Mouse (Mus musculus) limb, embryonic 13.5 days (tissue): ENCODE measurements around the gene Caprin2. TPM values are rescaled to one million over a fixed set of nuclear protein-coding genes. Genes with fewer than 3 reads are reported as not detected.
"Not testable (repeated sequence)": the region's sequence is repeated elsewhere in the genome, so short reads cannot be mapped to it uniquely, and the experiment has no call there.

Source experiments
- ATAC-seq: fragments of 200-750 bp; cut with Nextera tagmentation; 2 replicates; pipeline ENCODE4 v1.8.0; 2017; ENCODE audit warnings: low read depth, moderate number of reproducible peaks, moderate TSS enrichment; ENCODE audit not compliant: low FRiP score
- H3K27ac ChIP-seq: fragments of 300-500 bp; sonication (generic); 2 replicates; pipeline ENCODE4 v1.5.1; 2015; ENCODE audit warnings: inconsistent platforms, mild to moderate bottlenecking, moderate library complexity
- H3K27me3 ChIP-seq: fragments of 300-500 bp; sonication (generic); 2 replicates; pipeline ENCODE4 v1.6.1; 2015; ENCODE audit warnings: mild to moderate bottlenecking, inconsistent platforms
- H3K36me3 ChIP-seq: fragments of 300-500 bp; sonication (generic); 2 replicates; pipeline ENCODE4 v1.6.1; 2015; ENCODE audit warnings: inconsistent platforms, mild to moderate bottlenecking, moderate library complexity
- H3K4me1 ChIP-seq: fragments of 300-500 bp; sonication (generic); 2 replicates; pipeline ENCODE4 v1.6.1; 2015; ENCODE audit warnings: inconsistent platforms
- H3K4me2 ChIP-seq: fragments of 300-500 bp; sonication (generic); replicated peaks from 2 replicates; pipeline ENCODE4 v1.6.1; 2015; ENCODE audit warnings: inconsistent platforms, mild to moderate bottlenecking, moderate library complexity
- H3K4me3 ChIP-seq: fragments of 300-500 bp; sonication (generic); 2 replicates; pipeline ENCODE4 v1.5.1; 2015; ENCODE audit warnings: moderate library complexity, mild to moderate bottlenecking, inconsistent platforms
- H3K9ac ChIP-seq: fragments of 300-500 bp; sonication (generic); 2 replicates; pipeline ENCODE4 v1.6.1; 2015; ENCODE audit warnings: mild to moderate bottlenecking, inconsistent platforms
- H3K9me3 ChIP-seq: fragments of 300-500 bp; sonication (generic); 2 replicates; pipeline ENCODE4 v1.6.1; 2016; ENCODE audit warnings: inconsistent platforms
- WGBS: fragments of 180-500 bp; shearing (Covaris S2); methylation state at CpG from one replicate; pipeline ENCODE4 v1.1.7; 2015; 5-methylcytosine and 5-hydroxymethylcytosine counted together
- polyA plus RNA-seq: library from polyadenylated mRNA; unstranded; fragments of >200 nt; fragmentation: Nextera tagmentation; extraction: Ambion mirVana; gene quantifications from 2 replicates; pipeline ENCODE4 v1.2.1, GENCODE M21; 2015

Caprin2 gene
- polyA plus RNA-seq = 15.1 and 17.7 TPM in 2 replicates

GRCm38 (mm10) chr6:148895773-148896506 lies at the start of gene Caprin2:
Gene Caprin2, minus strand, starts transcription at chr6:148896237.
- Histone ChIP-seq H3K4me3 (peak within 1 kb of the TSS; percentile 77), H3K27ac (peak within 1 kb of the TSS; percentile 85), H3K36me3 (no peaks in the 10 kb centered on the region), H3K27me3 (no peaks in the 10 kb centered on the region), H3K9ac (peak within 1 kb of the TSS; percentile 85), H3K4me2 (peak within 1 kb of the TSS; percentile 74), H3K4me1 (peaks cover 7% of the 10 kb centered on the region), H3K9me3 (no peaks in the 10 kb centered on the region)
- peak; percentile 97 for ATAC-seq
- WGBS = under 1% methylated on average over 61 of the region's 65 CpGs

GRCm38 (mm10) chr6:148944767-148945508 lies 48.9 kb upstream of the Caprin2 start:
- Histone ChIP-seq H3K9me3 (no peaks in the 10 kb centered on the region), H3K36me3 (peaks cover 6% of the 10 kb centered on the region; the same call in 1 of the 2 replicates), H3K4me3 (peak overlapping the region; percentile 91), H3K4me1 (peaks cover 26% of the 10 kb centered on the region), H3K27ac (peak overlapping the region; percentile 91), H3K27me3 (no peaks in the 10 kb centered on the region), H3K4me2 (peak overlapping the region; percentile 76), H3K9ac (peak overlapping the region; percentile 98)
- under 1% methylated on average over 85 of the region's 92 CpGs for WGBS
- peak; percentile 64 for ATAC-seq

DNA sequence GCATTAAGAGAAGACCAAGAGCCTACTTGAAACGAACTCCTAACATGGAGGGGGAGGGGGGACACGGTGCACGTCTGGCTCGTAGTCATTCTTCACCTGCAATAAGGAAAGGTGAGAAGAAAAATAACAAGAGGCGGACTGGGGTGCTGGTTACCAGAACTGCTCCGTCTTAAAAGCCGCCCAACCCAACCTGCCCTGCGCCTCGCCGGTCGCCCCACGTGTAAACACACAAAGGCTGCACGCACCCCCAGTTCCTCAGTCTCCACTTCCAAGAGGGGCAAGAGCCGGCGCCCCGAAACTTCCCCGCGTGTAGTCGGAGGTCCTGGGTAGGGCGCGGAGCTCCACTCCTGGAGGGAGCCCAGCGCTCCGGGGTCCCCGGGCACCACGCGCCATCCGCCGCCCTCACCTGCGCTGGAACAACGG lies 48.3 kb upstream of the Caprin2 start:
- H3K9me3 ChIP-seq = no peaks in the 10 kb centered on the region
- peaks cover 7% of the 10 kb centered on the region; the same call in 1 of the 2 replicates for H3K36me3 ChIP-seq
- ATAC-seq = no peak
- 0% methylated on average over 30 of the region's 30 CpGs for WGBS
- no peaks in the 10 kb centered on the region for H3K27me3 ChIP-seq
- peak overlapping the region; percentile 91 for H3K4me3 ChIP-seq
- peak overlapping the region; percentile 76 for H3K4me2 ChIP-seq
- H3K9ac ChIP-seq = peak overlapping the region; percentile 98
- peak overlapping the region; percentile 91 for H3K27ac ChIP-seq
- peaks cover 26% of the 10 kb centered on the region for H3K4me1 ChIP-seq

DNA sequence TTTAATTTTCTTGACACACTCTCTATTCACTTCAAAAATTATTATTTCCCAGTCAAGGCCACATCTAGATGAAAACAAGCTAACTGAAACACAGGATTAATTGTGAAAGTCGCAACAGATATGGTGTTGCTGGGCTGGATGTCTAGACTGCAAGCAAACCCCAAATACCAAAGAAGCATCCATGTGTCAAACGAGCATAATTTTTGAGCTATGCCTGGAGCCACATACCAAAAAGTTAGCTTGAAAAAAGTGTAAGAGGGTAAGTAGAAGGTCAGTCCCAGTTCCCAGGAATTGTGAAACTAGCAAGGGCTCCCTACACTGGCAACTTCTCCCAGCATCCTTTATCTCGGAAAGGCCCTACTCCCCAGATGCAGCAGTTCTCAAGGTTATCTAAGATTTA lies 47.7 kb upstream of the Caprin2 start:
- Histone ChIP-seq H3K36me3 (peaks cover 7% of the 10 kb centered on the region; the same call in 1 of the 2 replicates), H3K9me3 (no peaks in the 10 kb centered on the region), H3K4me3 (peak overlapping the region; percentile 91), H3K27ac (no peak overlapping the region; the same call in 1 of the 2 replicates), H3K9ac (peak overlapping the region; percentile 98), H3K4me1 (peaks cover 26% of the 10 kb centered on the region), H3K27me3 (no peaks in the 10 kb centered on the region), H3K4me2 (peak overlapping the region; percentile 76)
- WGBS = 21% methylated on average over 3 of the region's 3 CpGs
- no peak for ATAC-seq

- H3K9ac ChIP-seq = no peak overlapping the region
- no peak overlapping the region for H3K4me3 ChIP-seq
- peaks cover 26% of the 10 kb centered on the region for H3K4me1 ChIP-seq
- H3K27me3 ChIP-seq = no peaks in the 10 kb centered on the region
- WGBS = 74% methylated on average over 4 of the region's 4 CpGs
- peaks cover 7% of the 10 kb centered on the region; the same call in 1 of the 2 replicates for H3K36me3 ChIP-seq
- no peak for ATAC-seq
- H3K27ac ChIP-seq = no peak overlapping the region
- H3K4me2 ChIP-seq = no peak overlapping the region
- H3K9me3 ChIP-seq = no peaks in the 10 kb centered on the region
Observed at GRCm38 (mm10) chr6:148942406-148942805, 46.4 kb upstream of the Caprin2 start.

DNA sequence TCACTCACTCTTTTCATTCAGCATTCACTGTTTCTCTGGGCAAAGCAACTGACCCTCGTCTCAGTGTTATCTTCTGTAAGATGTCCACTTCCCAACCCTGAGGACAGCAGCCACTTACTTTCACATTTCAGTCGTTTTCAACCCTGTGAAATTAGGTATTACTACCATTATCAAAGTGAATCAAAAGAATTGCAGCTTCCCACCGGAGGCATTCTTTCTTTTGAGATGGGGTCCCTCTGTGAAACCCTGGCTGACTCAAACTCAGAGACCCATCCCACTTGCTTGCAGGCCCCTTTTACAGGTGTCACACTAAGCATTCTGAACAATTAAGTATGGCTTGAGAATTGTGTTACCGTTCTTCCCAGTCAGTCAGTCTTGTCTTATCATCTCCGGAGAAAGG lies 45.8 kb upstream of the Caprin2 start:
- Histone ChIP-seq H3K27me3 (no peaks in the 10 kb centered on the region), H3K4me3 (no peak overlapping the region), H3K27ac (no peak overlapping the region), H3K9ac (no peak overlapping the region), H3K9me3 (no peaks in the 10 kb centered on the region), H3K36me3 (peaks cover 7% of the 10 kb centered on the region; the same call in 1 of the 2 replicates), H3K4me2 (no peak overlapping the region), H3K4me1 (peaks cover 21% of the 10 kb centered on the region)
- WGBS = 70% methylated on average over 5 of the region's 5 CpGs
- ATAC-seq = no peak

DNA sequence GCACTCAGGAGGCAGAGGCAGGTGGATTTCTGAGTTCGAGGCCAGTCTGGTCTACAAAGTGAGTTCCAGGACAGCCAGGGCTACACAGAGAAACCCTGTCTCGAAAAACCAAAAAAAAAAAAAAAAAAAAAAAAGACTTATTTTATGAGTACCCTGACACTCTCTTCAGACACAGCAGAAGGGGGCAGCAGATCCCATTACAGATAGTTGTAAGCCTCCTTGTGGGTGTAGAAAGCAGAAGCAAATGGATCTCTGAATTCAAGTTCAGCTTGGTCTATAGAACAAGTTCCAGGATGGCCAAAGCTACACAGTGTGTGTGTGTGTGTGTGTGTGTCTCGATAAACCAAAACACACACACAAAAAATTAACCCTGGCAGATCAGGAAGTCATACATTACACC lies 44.3 kb upstream of the Caprin2 start:
- H3K9me3 ChIP-seq, H3K27ac ChIP-seq, ATAC-seq, H3K9ac ChIP-seq, H3K36me3 ChIP-seq, H3K4me2 ChIP-seq, H3K4me3 ChIP-seq, H3K27me3 ChIP-seq: not testable (repeated sequence)
- WGBS = 88% methylated on average over 2 of the region's 3 CpGs
- H3K4me1 ChIP-seq = peaks cover 20% of the 10 kb centered on the region

GRCm38 (mm10) chr6:148937693-148938092 lies 41.7 kb upstream of the Caprin2 start:
- H3K4me1 ChIP-seq = peaks cover 8% of the 10 kb centered on the region; the same call in 1 of the 2 replicates
- H3K9me3 ChIP-seq = no peaks in the 10 kb centered on the region
- peaks cover 6% of the 10 kb centered on the region; the same call in 1 of the 2 replicates for H3K36me3 ChIP-seq
- no peak overlapping the region for H3K9ac ChIP-seq
- H3K4me2 ChIP-seq = no peak overlapping the region
- no peaks in the 10 kb centered on the region for H3K27me3 ChIP-seq
- no peak for ATAC-seq
- 30% methylated on average over 1 of the region's 1 CpGs for WGBS
- no peak overlapping the region for H3K4me3 ChIP-seq
- no peak overlapping the region for H3K27ac ChIP-seq

DNA sequence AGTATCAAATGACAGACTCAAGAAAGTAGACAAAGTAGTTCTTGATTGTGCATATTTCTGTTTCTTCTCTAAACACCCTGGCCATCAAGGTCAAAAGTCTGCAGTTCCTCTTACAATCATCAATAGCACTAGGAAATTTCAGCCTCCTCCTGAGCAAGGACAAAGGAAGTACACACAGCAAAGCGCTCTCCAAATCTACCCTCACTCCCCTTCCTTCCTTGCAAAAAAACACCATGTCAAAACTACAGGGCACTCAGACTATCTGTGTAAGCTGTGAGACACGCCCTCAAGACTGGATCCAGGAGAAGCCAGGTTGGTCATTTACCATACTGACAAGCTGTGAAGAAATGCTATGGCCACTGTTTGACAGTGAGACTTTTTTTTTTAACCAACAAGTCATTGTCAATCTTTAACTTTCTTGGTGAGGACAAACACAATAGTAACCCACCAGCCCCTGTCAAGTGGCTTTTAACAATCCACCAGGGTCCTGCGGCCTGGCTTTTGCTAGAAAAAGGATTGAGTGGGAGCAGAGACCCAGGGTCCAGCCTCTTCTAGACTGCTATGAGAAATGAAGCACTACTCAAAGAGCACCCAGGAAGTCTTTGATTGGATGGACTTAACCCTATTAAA lies 39.0 kb upstream of the Caprin2 start:
- WGBS = 79% methylated on average over 3 of the region's 3 CpGs
- Histone ChIP-seq H3K27ac (no peak overlapping the region), H3K4me2 (no peak overlapping the region), H3K9ac (no peak overlapping the region), H3K27me3 (no peaks in the 10 kb centered on the region), H3K4me3 (no peak overlapping the region), H3K36me3 (peaks cover 28% of the 10 kb centered on the region), H3K9me3 (no peaks in the 10 kb centered on the region), H3K4me1 (no peaks in the 10 kb centered on the region)
- ATAC-seq = no peak

- WGBS = 83% methylated on average over 6 of the region's 6 CpGs
- H3K4me1 ChIP-seq = no peaks in the 10 kb centered on the region
- H3K9me3 ChIP-seq = no peaks in the 10 kb centered on the region
- no peak overlapping the region for H3K27ac ChIP-seq
- no peak overlapping the region for H3K4me3 ChIP-seq
- ATAC-seq = no peak
- peaks cover 59% of the 10 kb centered on the region for H3K36me3 ChIP-seq
- H3K9ac ChIP-seq = no peak overlapping the region
- no peaks in the 10 kb centered on the region for H3K27me3 ChIP-seq
- no peak overlapping the region for H3K4me2 ChIP-seq
Observed at GRCm38 (mm10) chr6:148931281-148931680, 35.2 kb upstream of the Caprin2 start.

- H3K27me3 ChIP-seq = no peaks in the 10 kb centered on the region
- no peaks in the 10 kb centered on the region for H3K4me1 ChIP-seq
- no peak overlapping the region for H3K9ac ChIP-seq
- H3K27ac ChIP-seq = no peak overlapping the region
- no peak for ATAC-seq
- peaks cover 29% of the 10 kb centered on the region for H3K36me3 ChIP-seq
- H3K4me3 ChIP-seq = no peak overlapping the region
- no peaks in the 10 kb centered on the region for H3K9me3 ChIP-seq
- H3K4me2 ChIP-seq = no peak overlapping the region
Observed at GRCm38 (mm10) chr6:148918841-148919398, 22.9 kb upstream of the Caprin2 start.

DNA sequence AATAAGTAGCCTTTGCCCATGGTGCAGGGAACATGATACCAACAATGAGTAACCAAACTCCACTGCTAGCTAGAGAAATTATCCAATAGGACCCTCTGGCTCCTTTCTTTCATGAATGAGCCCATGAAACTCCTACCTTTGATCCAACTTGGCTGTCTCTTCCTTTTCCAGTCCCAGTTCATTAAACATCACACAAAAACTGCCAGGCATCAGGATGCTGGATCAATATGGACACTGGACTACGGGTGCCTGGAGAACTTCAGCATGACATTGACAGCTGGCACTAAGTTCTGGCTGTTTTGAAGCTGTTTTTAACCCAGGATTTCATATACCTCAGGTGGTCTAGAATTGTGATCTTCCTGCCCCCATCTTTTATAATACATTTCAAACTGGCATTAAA lies 21.6 kb upstream of the Caprin2 start:
- no peak overlapping the region for H3K9ac ChIP-seq
- WGBS = 55% methylated on average over 1 of the region's 1 CpGs
- no peak for ATAC-seq
- H3K9me3 ChIP-seq = no peaks in the 10 kb centered on the region
- H3K36me3 ChIP-seq = peaks cover 21% of the 10 kb centered on the region
- H3K27me3 ChIP-seq = no peaks in the 10 kb centered on the region
- H3K4me2 ChIP-seq = no peak overlapping the region
- no peak overlapping the region for H3K4me3 ChIP-seq
- H3K4me1 ChIP-seq = no peaks in the 10 kb centered on the region
- no peak overlapping the region for H3K27ac ChIP-seq
